Comparison of ENCODE assay signal across 18 mouse cellular contexts in the genomic region with DNA sequence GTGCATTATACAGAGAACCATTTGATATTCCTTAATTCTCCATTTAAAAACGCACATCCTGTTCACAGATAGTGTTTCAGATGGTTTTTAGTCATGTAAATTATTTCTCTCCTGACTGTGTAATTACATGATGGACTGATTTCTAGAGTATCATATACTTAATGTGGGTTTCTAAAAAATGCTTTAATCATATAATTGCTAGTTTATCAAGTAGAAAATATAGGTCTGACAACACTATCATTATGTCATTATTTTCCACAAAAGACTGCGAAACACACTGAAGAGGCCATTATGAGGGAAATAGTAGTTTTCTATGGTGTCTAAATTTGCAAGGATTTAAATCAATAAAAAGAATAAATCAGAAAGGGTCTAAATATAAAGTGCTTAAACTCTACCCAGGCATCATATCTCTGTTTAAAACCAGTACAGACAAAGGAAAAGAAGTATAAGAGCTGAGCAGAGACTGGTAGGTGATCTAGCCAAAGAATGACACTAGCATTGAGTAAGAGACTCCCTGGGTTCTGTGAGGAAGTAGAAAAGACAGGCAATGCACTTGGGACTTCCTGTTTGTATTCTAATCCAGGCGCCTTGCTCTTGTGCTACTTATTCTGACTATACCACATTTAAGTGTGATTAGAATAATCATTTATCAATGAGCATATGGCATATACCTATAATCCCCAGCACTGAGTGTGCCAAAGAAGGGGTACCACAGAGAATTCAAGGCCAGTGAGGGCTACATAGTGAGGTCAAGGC.
DNase-seq lines count a peak whose midpoint lies in the region; ATAC-seq and TF ChIP-seq lines count a peak whose summit lies in the region.
"Had no signal": no experiment of that assay in that cellular context is flagged by ENCODE, and none has a peak within 500 bp of the region (broad histone marks: within the 10 kb centered on the region; RNA-seq: fewer than 3 reads in every experiment).

No protein-coding gene starts in this region.

- H3K4me3 ChIP-seq in bone marrow macrophage, adult 2 months (ENCODE audit: insufficient read depth, low read length) = no peak overlapping the region
- no peak overlapping the region for H3K4me3 ChIP-seq in midbrain, embryonic 10.5 days
- H3K4me3 ChIP-seq: embryonic facial prominence, embryonic 12.5 days; heart, embryonic 10.5 days; hindbrain, embryonic 15.5 days; stomach, embryonic 15.5 days had no signal

- WGBS in midbrain, embryonic 10.5 days = 81% methylated on average over 3 of the region's 3 CpGs

- no peaks in the 10 kb centered on the region for H3K27me3 ChIP-seq in midbrain, embryonic 10.5 days (ENCODE audit: low read depth, poor library complexity, severe bottlenecking)
- H3K27me3 ChIP-seq: embryonic facial prominence, embryonic 12.5 days; hindbrain, embryonic 15.5 days; stomach, embryonic 15.5 days had no signal

- peak overlapping the region; percentile 17 for H3K27ac ChIP-seq in bone marrow macrophage, adult 2 months (ENCODE audit: insufficient read depth, low read depth, low read length)
- H3K27ac ChIP-seq in midbrain, embryonic 10.5 days (replicated peaks) = no peak overlapping the region
- H3K27ac ChIP-seq: embryonic facial prominence, embryonic 12.5 days; heart, embryonic 10.5 days; hindbrain, embryonic 15.5 days; stomach, embryonic 15.5 days had no signal

- TF ChIP-seq CTCF in bone marrow macrophage, adult 2 months (IDR thresholded peaks at IDR 0.05; ENCODE audit: low read depth, low read length) = no peak

- no peaks in the 10 kb centered on the region for H3K9me3 ChIP-seq in midbrain, embryonic 10.5 days (replicated peaks)
- H3K9me3 ChIP-seq: embryonic facial prominence, embryonic 12.5 days; heart, embryonic 10.5 days; hindbrain, embryonic 15.5 days; stomach, embryonic 15.5 days had no signal

- ATAC-seq in megakaryocyte, adult 5-6 weeks (ENCODE audit: poor library complexity, severe bottlenecking) = peak; percentile 95
- ATAC-seq: liver, postnatal 0 days had no signal

- TF ChIP-seq POLR2A in bone marrow macrophage, adult 2 months (IDR thresholded peaks at IDR 0.05; ENCODE audit: borderline replicate concordance, low read depth, low read length) = no peak

- DNase-seq in 416B (ENCODE audit: low read depth) = peak; percentile 6
- DNase-seq in A20 (ENCODE audit: low read depth, low spot score) = peak; percentile 26
- DNase-seq in midbrain, embryonic 10.5 days (ENCODE audit: low spot score) = no peak
- no peak for DNase-seq in right cerebral cortex, postnatal 14 days
- no peak for DNase-seq in heart, adult 9 months (ENCODE audit: low spot score in 2 of 2)
- DNase-seq: gastrocnemius, postnatal 14 days; heart, postnatal 14 days; kidney, adult 18-20 months; kidney, postnatal 36 days; liver, postnatal 0 days; lung, postnatal 4 days; midbrain, embryonic 14.5 days had no signal

- H3K36me3 ChIP-seq in midbrain, embryonic 10.5 days = no peaks in the 10 kb centered on the region
- H3K36me3 ChIP-seq: embryonic facial prominence, embryonic 12.5 days; heart, embryonic 10.5 days; hindbrain, embryonic 15.5 days; stomach, embryonic 15.5 days had no signal

- H3K4me1 ChIP-seq in bone marrow macrophage, adult 2 months (ENCODE audit: control insufficient read depth, insufficient read depth, low read length) = peaks cover 15% of the 10 kb centered on the region
- no peaks in the 10 kb centered on the region for H3K4me1 ChIP-seq in midbrain, embryonic 10.5 days
- H3K4me1 ChIP-seq: hindbrain, embryonic 15.5 days had no signal

Comparison
In these comparisons a context has a peak if more than half of its experiments do, and no peak if none do; other contexts are left out.
1. DNase-seq: peak in 416B (single experiment) and A20 (single experiment); none in midbrain, embryonic 10.5 days (single experiment), right cerebral cortex, postnatal 14 days (single experiment) and heart, adult 9 months (0 of 2).